Mouse (Mus musculus) cerebellum, adult 11 months (tissue): ENCODE measurements around the gene Tm9sf3.
A peak's percentile ranks its signal among the peaks of the same experiment; 100 is the strongest.

Experiments
- DNase-seq: peaks from one replicate; pipeline ENCODE4 v3.0.0; 2022

Gene Tm9sf3

GRCm38 (mm10) chr19:41262712-41263629 lies 826 bp downstream of the Tm9sf3 start:
- DNase-seq: peak; percentile 62

GRCm38 (mm10) chr19:41260736-41261135 lies 3.1 kb downstream of the Tm9sf3 start:
- DNase-seq: no peak

GRCm38 (mm10) chr19:41259256-41259655 lies 4.5 kb downstream of the Tm9sf3 start:
- DNase-seq: no peak

GRCm38 (mm10) chr19:41258707-41259106 lies 5.1 kb downstream of the Tm9sf3 start:
- DNase-seq: peak; percentile 13

- no peak for DNase-seq
Measured at GRCm38 (mm10) chr19:41254584-41254983, 9.2 kb downstream of the Tm9sf3 start.

- DNase-seq: no peak
Measured at GRCm38 (mm10) chr19:41248968-41249367, 14.8 kb downstream of the Tm9sf3 start.

GRCm38 (mm10) chr19:41248271-41248670 lies 15.5 kb downstream of the Tm9sf3 start:
- DNase-seq: no peak

GRCm38 (mm10) chr19:41246271-41246670 lies 17.5 kb downstream of the Tm9sf3 start:
- no peak for DNase-seq

- DNase-seq: peak; percentile 29
Measured at GRCm38 (mm10) chr19:41244581-41244980, 19.2 kb downstream of the Tm9sf3 start.

- DNase-seq: no peak
Measured at GRCm38 (mm10) chr19:41241997-41242396, 21.8 kb downstream of the Tm9sf3 start.

- no peak for DNase-seq
Measured at GRCm38 (mm10) chr19:41233698-41234097, 30.1 kb downstream of the Tm9sf3 start.

- no peak for DNase-seq
Measured at GRCm38 (mm10) chr19:41208326-41208725, 55.5 kb downstream of the Tm9sf3 start.

- no peak for DNase-seq
Measured at GRCm38 (mm10) chr19:41206811-41207344, 56.9 kb downstream of the Tm9sf3 start, which contains the start of gene Tll2. Gene Tll2, minus strand, starts transcription at chr19:41206835.

GRCm38 (mm10) chr19:41206041-41206810 lies 57.6 kb downstream of the Tm9sf3 start:
- no peak for DNase-seq

- DNase-seq: no peak
Measured at GRCm38 (mm10) chr19:41204159-41205081, 59.4 kb downstream of the Tm9sf3 start.

- no peak for DNase-seq
Measured at GRCm38 (mm10) chr19:41197606-41198005, 66.2 kb downstream of the Tm9sf3 start.

- no peak for DNase-seq
Measured at GRCm38 (mm10) chr19:41193379-41193778, 70.4 kb downstream of the Tm9sf3 start.

- DNase-seq: no peak
Measured at GRCm38 (mm10) chr19:41192953-41193352, 70.8 kb downstream of the Tm9sf3 start.

GRCm38 (mm10) chr19:41191724-41192123 lies 72.1 kb downstream of the Tm9sf3 start:
- no peak for DNase-seq

GRCm38 (mm10) chr19:41190876-41191434 lies 72.8 kb downstream of the Tm9sf3 start:
- DNase-seq: no peak

GRCm38 (mm10) chr19:41177331-41177730 lies 86.5 kb downstream of the Tm9sf3 start:
- DNase-seq: no peak

GRCm38 (mm10) chr19:41176881-41177280 lies 86.9 kb downstream of the Tm9sf3 start:
- no peak for DNase-seq
